In genomic region chr4:137305831-137306576, GRCm38 (mm10) we compare ENCODE assay signal across 10 mouse cellular contexts. TPM values are rescaled to one million over a fixed set of nuclear protein-coding genes. Genes with fewer than 3 reads are reported as not detected.
DNase-seq lines count a peak whose midpoint lies in the region; ATAC-seq and TF ChIP-seq lines count a peak whose summit lies in the region.
"Had no signal": no experiment of that assay in that cellular context is flagged by ENCODE, and none has a peak within 500 bp of the region (broad histone marks: within the 10 kb centered on the region; RNA-seq: fewer than 3 reads in every experiment).

No protein-coding gene starts in this region.

- no peaks in the 10 kb centered on the region for H3K36me3 ChIP-seq in intestine, embryonic 15.5 days
- H3K36me3 ChIP-seq in neural tube, embryonic 12.5 days, result no peaks in the 10 kb centered on the region

- peak overlapping the region; percentile 51 for H3K27ac ChIP-seq in layer of hippocampus, adult 2 months
- H3K27ac ChIP-seq in intestine, embryonic 15.5 days, result peak overlapping the region; percentile 65
- peak overlapping the region; percentile 53; the same call in 1 of the 2 replicates for H3K27ac ChIP-seq in neural tube, embryonic 12.5 days
- H3K27ac ChIP-seq: liver, embryonic 13.5 days had no signal

- TF ChIP-seq CTCF in layer of hippocampus, adult 2 months (conservative IDR thresholded peaks at IDR 0.05), result no peak

- peak; percentile 38 for DNase-seq in adrenal gland, postnatal 10 days
- DNase-seq in adrenal gland, postnatal 4 days (ENCODE audit: low spot score in 2 of 2), result no peak
- DNase-seq in layer of hippocampus, adult 2 months (ENCODE audit: low spot score in 2 of 2), result no peak
- DNase-seq in layer of hippocampus, postnatal 36 days, result no peak
- DNase-seq in lung, postnatal 25 days (ENCODE audit: low spot score), result no peak
- DNase-seq: liver, embryonic 13.5 days had no signal

- ATAC-seq in intestine, embryonic 15.5 days, result 0 out of 2 replicates have a peak, but pooled peaks have one; percentile 35
- peak; percentile 48 for ATAC-seq in neural tube, embryonic 12.5 days (ENCODE audit: low FRiP score, low read depth)
- ATAC-seq in megakaryocyte, adult 5-6 weeks (ENCODE audit: poor library complexity, severe bottlenecking), result no peak

- no peak overlapping the region for H3K9ac ChIP-seq in intestine, embryonic 15.5 days
- H3K9ac ChIP-seq in neural tube, embryonic 12.5 days, result peak overlapping the region; percentile 44
- H3K9ac ChIP-seq: liver, embryonic 13.5 days had no signal

- 39% methylated on average over 13 of the region's 13 CpGs for WGBS in intestine, embryonic 15.5 days
- WGBS in neural tube, embryonic 12.5 days, result 34% methylated on average over 13 of the region's 13 CpGs

- peaks cover 22% of the 10 kb centered on the region for H3K4me1 ChIP-seq in intestine, embryonic 15.5 days (replicated peaks)
- peaks cover 38% of the 10 kb centered on the region for H3K4me1 ChIP-seq in neural tube, embryonic 12.5 days

- H3K4me3 ChIP-seq in layer of hippocampus, adult 2 months, result no peak overlapping the region
- no peak overlapping the region for H3K4me3 ChIP-seq in intestine, embryonic 15.5 days (replicated peaks)
- no peak overlapping the region for H3K4me3 ChIP-seq in neural tube, embryonic 12.5 days
- H3K4me3 ChIP-seq: liver, embryonic 13.5 days; myocyte had no signal

- no peaks in the 10 kb centered on the region for H3K9me3 ChIP-seq in intestine, embryonic 15.5 days
- no peaks in the 10 kb centered on the region for H3K9me3 ChIP-seq in neural tube, embryonic 12.5 days
- H3K9me3 ChIP-seq: liver, embryonic 13.5 days had no signal

- H3K4me2 ChIP-seq in intestine, embryonic 15.5 days (replicated peaks), result no peak overlapping the region
- no peak overlapping the region; the same call in 1 of the 2 replicates for H3K4me2 ChIP-seq in neural tube, embryonic 12.5 days (replicated peaks)
- H3K4me2 ChIP-seq: liver, embryonic 13.5 days had no signal

- no peaks in the 10 kb centered on the region for H3K27me3 ChIP-seq in intestine, embryonic 15.5 days (replicated peaks)
- no peaks in the 10 kb centered on the region for H3K27me3 ChIP-seq in neural tube, embryonic 12.5 days (replicated peaks)
- H3K27me3 ChIP-seq: liver, embryonic 13.5 days had no signal

RNA-seq across cellular contexts. Expression of gene Wnt4, which starts 28.7 kb away (rescaled TPM):
- 10 to 100 TPM; 39.5 to 53.0 TPM for total RNA-seq in adrenal gland, postnatal 10 days (2021)
- 10 to 100 TPM; 68.5 to 70.1 TPM for total RNA-seq in adrenal gland, postnatal 4 days (2021)
- 1 to 10 TPM; 5.2 to 6.6 TPM for total RNA-seq in layer of hippocampus, adult 2 months (2021)
- total RNA-seq in layer of hippocampus, postnatal 36 days (2021), result 1 to 10 TPM; 6.2 to 6.9 TPM
- 2.8 and 4.0 TPM in 2 replicates for polyA plus RNA-seq in intestine, embryonic 15.5 days (2015; fragmentation: Nextera tagmentation; extraction: Ambion mirVana)
- 16.1 and 17.4 TPM in 2 replicates for polyA plus RNA-seq in neural tube, embryonic 12.5 days (2016; fragmentation: Nextera tagmentation; extraction: Ambion mirVana)
- not detected in 2 replicates for total RNA-seq in megakaryocyte, adult 5-6 weeks (2015)
- total RNA-seq in megakaryocyte, adult 5-6 weeks (2017), result not detected in 2 replicates

RNA-seq across cellular contexts. Expression of gene Cdc42, which starts 51.5 kb away (rescaled TPM):
- 100 to 1,000 TPM; 348 to 351 TPM for total RNA-seq in adrenal gland, postnatal 10 days (2021)
- 100 to 1,000 TPM; 407 to 413 TPM for total RNA-seq in adrenal gland, postnatal 4 days (2021)
- 100 to 1,000 TPM; 300 to 303 TPM for total RNA-seq in layer of hippocampus, adult 2 months (2021)
- total RNA-seq in layer of hippocampus, postnatal 36 days (2021), result 100 to 1,000 TPM; 302 to 334 TPM
- 653 and 697 TPM in 2 replicates for polyA plus RNA-seq in intestine, embryonic 15.5 days (2015; fragmentation: Nextera tagmentation; extraction: Ambion mirVana)
- polyA plus RNA-seq in neural tube, embryonic 12.5 days (2016; fragmentation: Nextera tagmentation; extraction: Ambion mirVana), result 665 and 674 TPM in 2 replicates
- 1,134 and 1,141 TPM in 2 replicates for total RNA-seq in megakaryocyte, adult 5-6 weeks (2015)
- 1,082 and 1,090 TPM in 2 replicates for total RNA-seq in megakaryocyte, adult 5-6 weeks (2017)

Comparison
In these comparisons a context has a peak if more than half of its experiments do, and no peak if none do; other contexts are left out.
1. RNA of gene Wnt4, which starts 28.7 kb away (total RNA-seq): 68.5 to 70.1 TPM in adrenal gland, postnatal 4 days, 39.5 to 53.0 TPM in adrenal gland, postnatal 10 days, 6.2 to 6.9 TPM in layer of hippocampus, postnatal 36 days and 5.2 to 6.6 TPM in layer of hippocampus, adult 2 months; not detected in megakaryocyte, adult 5-6 weeks; every median in the first group is over 4 times any median in the second.
2. Peak in every context shown above with its lines, with median percentiles within 50 percentile points of each other: H3K27ac ChIP-seq.